Mouse (Mus musculus): ENCODE measurements around the gene Lsp1.

Gene Lsp1

GRCm38 (mm10) chr7:142460636-142461077 is at the start of gene Lsp1:
Lsp1 (plus strand) TSS chr7:142460809.
- no peak for DNase-seq (ENCODE audit: low spot score in 2 of 2)

GRCm38 (mm10) chr7:142413285-142413684 is 47.3 kb upstream of the Lsp1 start:
- no peak for DNase-seq (ENCODE audit: low spot score in 2 of 2)

GRCm38 (mm10) chr7:142415314-142415713 is 45.3 kb upstream of the Lsp1 start:
- DNase-seq (ENCODE audit: low spot score in 2 of 2) = no peak

- no peak for DNase-seq (ENCODE audit: low spot score in 2 of 2)
Measured at GRCm38 (mm10) chr7:142416225-142416624, 44.4 kb upstream of the Lsp1 start.

DNA sequence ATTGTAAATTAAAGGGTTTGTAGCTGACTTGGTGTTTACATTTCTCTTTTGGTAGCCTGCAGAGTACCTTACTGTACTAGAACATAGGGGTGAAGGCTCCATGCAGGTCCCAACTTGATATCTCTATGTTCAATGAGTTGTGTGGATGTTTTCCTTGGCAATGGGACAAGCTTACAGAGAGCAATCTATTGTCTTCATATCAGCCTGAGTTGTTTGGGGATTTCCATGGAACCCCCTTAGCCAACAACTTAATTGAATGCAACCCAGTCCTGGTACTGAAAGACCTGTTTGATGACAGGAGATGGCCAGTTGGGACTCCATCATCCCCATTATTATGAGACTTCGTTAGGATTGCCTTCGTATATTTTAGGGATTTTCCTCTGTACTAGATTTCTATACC is 42.6 kb upstream of the Lsp1 start:
- DNase-seq (ENCODE audit: low spot score in 2 of 2) = no peak

DNA sequence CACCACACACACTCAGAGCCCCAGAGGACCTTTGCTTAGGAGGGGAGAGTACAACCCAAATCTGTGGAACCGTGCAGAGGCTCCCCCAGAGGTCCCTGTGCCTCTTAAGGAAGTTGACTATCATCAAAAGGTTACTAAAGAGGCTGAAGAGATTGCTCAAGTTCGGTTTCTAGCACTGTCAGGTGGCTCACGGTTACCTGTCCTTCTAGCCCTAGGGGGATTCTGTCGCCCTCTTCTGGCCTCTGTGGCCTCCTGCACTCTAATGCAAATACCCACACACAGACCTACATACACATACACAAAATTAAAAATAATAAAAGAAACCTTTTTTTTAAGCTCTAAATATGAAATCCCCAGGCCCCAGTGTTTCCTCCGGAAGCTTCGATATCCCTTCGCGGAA is 41.9 kb upstream of the Lsp1 start:
- DNase-seq (ENCODE audit: low spot score in 2 of 2) = no peak

DNA sequence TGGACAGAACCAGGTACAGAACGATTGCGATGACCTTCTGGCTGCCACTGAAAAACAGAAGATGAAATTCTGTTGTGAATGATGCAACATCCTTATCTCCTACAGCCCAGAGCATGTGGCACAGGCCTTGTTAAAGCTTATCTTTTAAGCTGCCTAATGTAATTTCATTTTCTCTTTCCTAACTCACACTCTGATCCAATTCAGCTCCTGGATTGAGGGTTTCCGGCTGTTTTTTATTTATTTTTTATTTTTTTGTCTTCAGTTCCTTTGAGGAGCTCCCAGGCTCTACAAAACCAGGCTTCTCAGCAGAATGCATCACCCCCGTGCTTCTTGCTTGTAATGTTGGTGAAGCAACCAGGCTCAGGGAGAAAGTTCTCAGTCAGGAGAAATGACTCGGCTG is 40.7 kb upstream of the Lsp1 start:
- DNase-seq (ENCODE audit: low spot score in 2 of 2) = no peak

- no peak for DNase-seq (ENCODE audit: low spot score in 2 of 2)
Measured at GRCm38 (mm10) chr7:142421826-142422225, 38.8 kb upstream of the Lsp1 start.

DNA sequence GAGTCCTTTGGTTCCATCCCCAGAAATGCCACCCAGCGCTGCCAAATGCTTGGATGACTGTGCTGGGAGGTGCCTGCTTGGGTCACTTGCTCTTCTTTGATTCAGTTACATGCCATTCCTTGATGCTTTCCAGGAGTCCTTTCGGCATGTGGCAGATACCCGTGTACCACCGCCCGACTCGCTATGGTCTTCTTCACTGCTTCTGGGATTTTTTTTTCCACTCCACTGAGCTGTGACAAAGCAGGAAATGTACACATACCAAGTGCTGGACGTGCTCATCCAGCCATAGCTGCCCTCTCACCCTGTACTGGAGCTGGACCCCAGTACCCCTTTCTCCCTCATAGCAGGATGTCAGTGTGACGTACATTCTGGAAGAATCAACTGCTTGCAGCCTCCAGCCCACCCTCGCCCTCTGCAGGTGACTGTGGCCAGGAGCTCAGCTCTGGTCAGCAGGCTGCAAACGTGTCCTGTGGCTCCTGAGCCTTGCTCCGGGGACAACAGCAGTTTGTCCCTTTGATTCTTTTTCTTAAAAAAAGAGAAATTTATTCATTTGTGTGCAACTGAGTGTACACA is 34.9 kb upstream of the Lsp1 start:
- no peak for DNase-seq (ENCODE audit: low spot score in 2 of 2)

- DNase-seq (ENCODE audit: low spot score in 2 of 2) = no peak
Measured at GRCm38 (mm10) chr7:142428213-142428612, 32.4 kb upstream of the Lsp1 start.

- DNase-seq (ENCODE audit: low spot score in 2 of 2) = no peak
Measured at GRCm38 (mm10) chr7:142430160-142430678, 30.4 kb upstream of the Lsp1 start.

DNA sequence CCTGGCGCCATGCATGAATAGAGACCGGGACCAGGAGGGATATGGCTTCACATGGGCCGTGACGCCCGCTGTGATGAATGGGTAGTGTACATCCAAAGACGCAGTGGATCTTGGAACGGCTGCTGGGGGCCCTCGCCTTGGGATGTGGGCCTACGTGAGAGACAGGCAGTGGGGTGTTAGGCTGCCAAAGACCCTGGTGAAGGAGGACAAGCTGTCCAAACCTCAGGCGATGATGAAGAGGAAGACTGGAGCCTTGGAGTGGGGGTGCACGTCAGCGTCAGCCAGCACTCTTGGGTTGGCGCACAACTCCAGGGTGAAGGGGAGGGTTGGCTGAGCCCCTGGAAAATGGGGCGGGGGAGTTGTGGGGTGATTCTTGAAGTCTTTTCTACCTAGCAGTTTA is 29.5 kb upstream of the Lsp1 start:
- DNase-seq (ENCODE audit: low spot score in 2 of 2) = no peak

DNA sequence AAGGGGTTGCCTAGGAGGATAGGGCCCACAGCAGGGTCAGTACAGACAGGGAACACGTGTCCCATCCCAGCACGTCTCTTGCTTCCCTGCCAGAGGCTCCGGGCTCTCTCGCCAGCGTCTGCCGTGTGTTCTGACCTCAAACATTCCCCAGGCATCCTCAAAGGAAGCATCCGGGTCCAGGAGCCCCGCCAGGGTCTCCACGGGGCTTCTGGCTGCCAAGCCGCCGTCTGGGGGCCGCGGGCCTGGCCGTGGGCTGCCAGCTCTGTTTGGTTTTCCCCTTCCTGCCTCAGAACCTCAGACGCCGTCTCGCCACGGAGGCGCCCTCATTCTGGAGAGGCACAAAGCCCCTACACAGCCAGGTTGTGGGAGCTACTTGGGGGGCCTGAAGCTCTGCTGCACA is 27.0 kb upstream of the Lsp1 start:
- no peak for DNase-seq (ENCODE audit: low spot score in 2 of 2)

GRCm38 (mm10) chr7:142434137-142434865 is 26.3 kb upstream of the Lsp1 start, which contains the start of gene Syt8:
Syt8 (plus strand) TSS chr7:142434850.
- DNase-seq (ENCODE audit: low spot score in 2 of 2) = peak; percentile 73 to 79

DNA sequence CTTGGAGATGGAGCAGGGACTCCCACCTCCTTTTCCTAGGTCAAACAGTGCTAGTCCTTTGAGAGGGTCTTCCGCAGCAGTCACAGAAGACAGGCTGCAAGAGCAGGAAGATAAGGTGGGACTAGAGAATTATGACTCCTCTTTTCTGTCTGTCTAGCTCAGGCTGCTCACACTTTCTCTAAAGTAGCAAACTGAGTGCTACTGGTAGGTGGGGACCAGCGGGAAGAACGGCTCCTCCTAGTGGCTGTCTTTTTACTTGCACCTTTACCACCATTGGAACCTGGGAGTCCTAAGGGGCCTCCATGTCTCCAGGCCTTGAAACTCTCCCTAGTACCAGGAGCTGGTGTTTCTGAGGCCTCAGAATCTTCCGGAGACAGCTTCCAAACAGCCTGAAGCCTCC is 25.1 kb upstream of the Lsp1 start:
- peak in 1 of 2 experiments; percentile 64 for DNase-seq (ENCODE audit: low spot score in 2 of 2)

GRCm38 (mm10) chr7:142437324-142437723 is 23.3 kb upstream of the Lsp1 start:
- peak; percentile 78 to 89 for DNase-seq (ENCODE audit: low spot score in 2 of 2)

GRCm38 (mm10) chr7:142439966-142440365 is 20.6 kb upstream of the Lsp1 start:
- DNase-seq (ENCODE audit: low spot score in 2 of 2) = no peak

- DNase-seq (ENCODE audit: low spot score in 2 of 2) = peak in 1 of 2 experiments; percentile 53
Measured at GRCm38 (mm10) chr7:142440657-142441114, 19.9 kb upstream of the Lsp1 start.

DNA sequence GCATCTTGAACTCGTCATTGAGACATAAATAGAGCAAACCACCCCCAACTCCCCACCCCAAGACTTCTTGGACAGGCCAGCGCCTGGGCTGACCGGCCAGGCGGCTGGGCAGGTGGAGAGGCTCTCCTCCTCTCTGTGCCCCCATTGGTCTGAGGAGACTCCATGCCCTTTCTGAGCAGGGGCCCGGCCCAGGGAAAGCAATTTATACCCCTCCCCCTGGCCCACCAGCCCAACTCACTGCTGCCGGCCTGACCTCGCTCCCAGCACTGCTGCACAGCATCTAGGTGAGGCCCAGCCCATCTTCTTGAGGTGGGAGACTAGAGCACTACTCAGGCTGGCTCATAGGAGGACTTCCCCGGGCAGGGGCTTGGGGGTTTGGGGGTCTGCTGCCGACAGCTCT is 19.0 kb upstream of the Lsp1 start, which contains the start of gene Tnni2:
Gene Tnni2 (plus strand): TSS at position 224 of the 400 bp plus-strand sequence.
- DNase-seq (ENCODE audit: low spot score in 2 of 2) = no peak

GRCm38 (mm10) chr7:142442081-142442907 is 18.3 kb upstream of the Lsp1 start:
- no peak for DNase-seq (ENCODE audit: low spot score in 2 of 2)

DNA sequence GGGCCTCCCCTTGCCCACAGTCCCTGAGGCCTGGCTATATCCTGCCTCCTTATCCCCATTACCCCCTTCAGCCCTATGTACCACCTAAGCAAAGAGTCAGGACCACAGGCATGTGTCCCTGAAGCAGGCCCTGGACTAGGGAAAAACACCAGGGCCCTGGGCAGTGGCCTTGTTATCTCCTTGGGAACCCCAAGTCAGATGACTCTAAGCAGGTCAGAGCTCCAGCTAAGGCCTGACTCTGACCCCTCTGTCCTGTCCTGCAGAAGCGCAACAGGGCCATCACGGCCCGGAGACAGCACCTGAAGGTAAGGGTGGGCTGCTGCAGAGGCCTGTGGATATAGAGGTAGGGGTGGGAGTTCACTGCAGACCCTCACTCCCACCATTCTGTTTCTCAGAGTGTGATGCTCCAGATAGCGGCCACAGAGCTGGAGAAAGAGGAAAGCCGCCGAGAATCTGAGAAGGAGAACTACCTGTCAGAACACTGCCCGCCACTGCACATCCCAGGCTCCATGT is 17.6 kb upstream of the Lsp1 start:
- DNase-seq (ENCODE audit: low spot score in 2 of 2) = no peak

DNA sequence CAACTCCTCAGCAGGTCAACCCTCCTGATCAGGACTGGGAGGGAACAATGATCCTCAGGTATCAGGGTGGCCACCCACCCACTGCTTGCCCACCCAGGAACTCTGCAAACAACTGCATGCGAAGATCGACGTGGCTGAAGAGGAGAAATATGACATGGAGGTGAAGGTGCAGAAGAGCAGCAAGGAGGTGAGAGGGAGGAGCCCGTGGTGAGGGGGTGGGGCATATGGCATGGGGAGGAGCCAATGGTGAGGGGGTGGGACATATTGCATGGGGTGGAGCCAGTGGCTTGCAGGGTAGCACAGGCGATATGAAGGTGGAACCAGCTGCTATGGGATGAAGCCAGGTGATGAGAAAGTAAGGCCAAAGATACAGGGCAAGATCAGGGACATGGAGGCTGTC is 17.1 kb upstream of the Lsp1 start:
- DNase-seq (ENCODE audit: low spot score in 2 of 2) = no peak

All from urinary bladder, adult 18-20 months (tissue).